Mouse (Mus musculus): ENCODE data around the gene Heatr5b. TPM values are rescaled to one million over a fixed set of nuclear protein-coding genes. Genes with fewer than 3 reads are reported as not detected.

Heatr5b gene
- polyA plus RNA-seq (2015; fragmentation: Nextera tagmentation; extraction: Ambion mirVana): 20.4 and 21.4 TPM in 2 replicates

DNA sequence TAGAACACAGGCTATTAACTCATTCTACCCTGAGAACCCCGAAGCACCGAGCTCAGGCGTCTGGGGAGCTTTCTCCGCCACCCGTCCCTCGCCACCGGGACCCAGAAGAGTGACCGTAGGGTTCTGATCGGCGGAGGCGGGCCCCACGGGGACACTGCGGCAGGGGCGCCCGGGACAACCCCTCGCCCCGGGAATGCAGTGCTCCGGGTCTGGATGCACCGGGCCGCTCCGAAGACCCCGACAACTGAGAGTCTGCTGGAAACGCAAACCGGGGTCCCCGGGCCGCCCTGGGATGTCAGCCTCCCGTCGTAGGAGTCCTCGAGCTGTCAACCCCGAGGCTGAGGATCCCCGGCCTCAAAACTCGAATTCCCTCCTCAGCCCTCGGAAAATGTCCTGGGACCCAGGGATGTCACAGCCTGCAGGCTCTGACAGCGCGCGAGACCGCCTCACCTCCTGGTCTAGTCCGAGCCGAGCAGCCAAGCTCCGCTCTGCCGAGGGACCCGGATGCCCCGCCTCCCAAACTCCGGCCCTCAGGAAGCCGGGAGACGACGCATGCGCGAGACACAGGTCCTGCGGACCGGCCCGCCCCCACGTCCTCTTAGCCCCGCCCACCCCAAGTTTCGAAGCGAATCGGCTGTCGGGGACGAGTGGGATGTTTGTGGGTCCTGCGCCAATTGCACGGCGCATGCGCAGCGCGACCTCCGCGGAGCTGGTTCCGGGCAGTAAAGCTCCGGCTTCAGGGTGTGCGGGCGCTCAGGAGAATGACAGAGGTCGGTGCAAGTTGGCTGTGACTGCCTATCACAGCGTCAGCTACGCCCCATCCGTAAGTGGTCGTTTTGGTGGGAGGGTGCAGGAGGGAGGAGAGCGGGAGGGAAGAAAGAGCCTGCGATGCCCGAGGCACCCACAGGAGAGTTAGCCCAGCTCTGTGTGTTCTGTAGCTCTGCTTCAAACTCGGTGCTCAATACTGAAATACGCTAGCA lies at the start of gene Heatr5b, which contains the start of gene Gpatch11:
Gene Heatr5b, minus strand, starts transcription at position 509 of the 980 bp plus-strand sequence.
Gene Gpatch11, plus strand, starts transcription at position 712 of the 980 bp plus-strand sequence.
- ATAC-seq (ENCODE audit: low read depth): peak; percentile 99
- under 1% methylated on average over 81 of the region's 81 CpGs for WGBS

DNA sequence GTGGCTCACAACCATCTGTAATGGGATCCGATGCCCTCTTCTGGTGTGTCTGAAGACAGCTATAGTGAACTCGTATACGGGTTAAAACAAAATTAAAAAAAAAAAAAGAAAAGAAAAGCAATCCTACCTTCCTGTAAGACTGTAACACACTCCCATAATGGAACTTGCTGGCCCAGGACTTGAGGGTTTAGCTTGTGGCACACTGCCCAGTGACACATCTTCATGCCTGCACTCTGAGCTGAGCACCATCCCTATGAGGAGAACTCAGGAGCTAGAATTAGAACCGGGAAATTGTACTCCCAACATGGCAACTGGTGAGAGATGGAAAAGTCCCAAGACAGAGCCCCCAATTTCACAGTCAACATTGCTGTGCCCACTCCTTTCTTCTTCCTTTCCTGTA lies 48.1 kb upstream of the Heatr5b start:
- no peak for ATAC-seq (ENCODE audit: low read depth)
- Histone ChIP-seq H3K27me3 (no peaks in the 10 kb centered on the region), H3K27ac (replicated peaks) (no peak overlapping the region), H3K9me3 (no peaks in the 10 kb centered on the region), H3K4me2 (no peak overlapping the region), H3K4me1 (replicated peaks) (peaks cover 15% of the 10 kb centered on the region), H3K36me3 (no peaks in the 10 kb centered on the region), H3K9ac (no peak overlapping the region), H3K4me3 (no peak overlapping the region)
- WGBS: 88% methylated on average over 4 of the region's 4 CpGs

More for the DNA sequence above, at the start of gene Heatr5b, which contains the start of gene Gpatch11:
- Histone ChIP-seq H3K36me3 (peaks cover 35% of the 10 kb centered on the region), H3K9ac (peak within 1 kb of the TSS; percentile 90), H3K4me1 (replicated peaks) (peaks cover 26% of the 10 kb centered on the region), H3K27ac (replicated peaks) (peak within 1 kb of the TSS; percentile 88), H3K27me3 (no peaks in the 10 kb centered on the region), H3K4me2 (peak within 1 kb of the TSS; percentile 88), H3K4me3 (peak within 1 kb of the TSS; percentile 89), H3K9me3 (no peaks in the 10 kb centered on the region)

DNA sequence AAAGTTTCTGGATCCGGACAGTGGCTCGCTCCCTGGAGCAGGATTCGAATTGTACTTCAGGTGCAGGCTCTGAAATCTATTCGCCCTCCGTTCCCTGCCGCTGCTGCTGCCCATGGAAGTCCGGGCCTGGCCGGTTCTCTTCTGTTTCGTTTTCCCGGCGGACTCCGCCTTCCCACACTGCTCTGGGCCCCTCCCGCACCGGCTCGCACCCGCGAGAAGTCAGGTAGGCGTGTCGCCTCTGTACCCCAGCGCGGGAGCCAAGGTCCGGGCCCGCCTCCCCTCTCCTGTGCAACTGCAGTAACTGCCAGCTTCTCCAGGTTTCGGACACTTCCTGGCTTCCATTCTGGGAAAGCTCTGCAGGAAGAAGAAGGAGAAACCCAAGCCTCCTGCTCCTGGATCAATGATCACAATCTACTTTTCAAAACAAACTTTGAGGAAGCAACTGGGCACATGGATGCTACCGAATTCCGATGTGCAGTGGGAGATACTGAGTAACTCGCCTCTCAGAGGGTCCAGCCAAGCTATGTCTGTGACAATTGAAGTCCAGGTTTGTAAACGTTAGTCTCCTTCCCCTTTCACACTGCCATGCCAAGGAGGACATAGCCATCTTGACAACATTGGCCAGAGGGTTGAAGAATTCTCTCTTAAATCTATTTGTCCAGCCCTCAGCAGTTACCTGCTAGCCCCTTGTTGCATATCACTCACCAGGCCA lies 47.4 kb upstream of the Heatr5b start, which contains the start of gene Eif2ak2:
Gene Eif2ak2, minus strand, starts transcription at position 173 of the 712 bp plus-strand sequence.
- peak within 1 kb of the TSS; percentile 43 for H3K4me3 ChIP-seq
- peak within 1 kb of the TSS; percentile 33; the same call in 1 of the 2 replicates for H3K27ac ChIP-seq (replicated peaks)
- WGBS: 3% methylated on average over 28 of the region's 28 CpGs

DNA sequence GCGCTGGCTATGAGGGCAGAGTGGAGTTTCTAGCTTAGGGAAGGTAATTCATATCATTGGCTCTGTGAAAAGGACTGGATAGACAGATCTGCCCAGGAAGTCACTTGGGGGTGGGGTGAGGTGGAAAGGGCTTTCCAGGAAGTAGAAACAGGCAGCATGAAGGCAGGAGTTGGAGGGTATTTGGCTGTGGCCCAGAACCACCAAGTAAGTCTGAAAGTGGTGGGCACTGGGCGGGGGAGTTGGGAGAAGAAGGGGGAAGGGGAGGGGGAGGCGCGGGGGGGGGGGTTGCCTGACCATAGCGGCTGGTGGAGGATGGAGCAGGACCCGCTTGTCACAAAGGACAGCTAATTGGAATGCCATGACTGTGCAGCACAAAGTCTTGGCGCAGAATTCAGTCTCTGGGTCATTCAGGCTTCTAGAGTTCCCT lies 46.7 kb upstream of the Heatr5b start:
- WGBS: 11% methylated on average over 7 of the region's 7 CpGs
- H3K27ac ChIP-seq (replicated peaks): peak overlapping the region; percentile 33; the same call in 1 of the 2 replicates
- peak; percentile 70 for ATAC-seq (ENCODE audit: low read depth)

More for the DNA sequence above, 47.4 kb upstream of the Heatr5b start, which contains the start of gene Eif2ak2:
- peak; percentile 90 for ATAC-seq (ENCODE audit: low read depth)
- Histone ChIP-seq H3K4me1 (replicated peaks) (peaks cover 15% of the 10 kb centered on the region), H3K9me3 (no peaks in the 10 kb centered on the region), H3K9ac (peak within 1 kb of the TSS; percentile 65), H3K4me2 (peak within 1 kb of the TSS; percentile 73), H3K36me3 (no peaks in the 10 kb centered on the region), H3K27me3 (no peaks in the 10 kb centered on the region)

DNA sequence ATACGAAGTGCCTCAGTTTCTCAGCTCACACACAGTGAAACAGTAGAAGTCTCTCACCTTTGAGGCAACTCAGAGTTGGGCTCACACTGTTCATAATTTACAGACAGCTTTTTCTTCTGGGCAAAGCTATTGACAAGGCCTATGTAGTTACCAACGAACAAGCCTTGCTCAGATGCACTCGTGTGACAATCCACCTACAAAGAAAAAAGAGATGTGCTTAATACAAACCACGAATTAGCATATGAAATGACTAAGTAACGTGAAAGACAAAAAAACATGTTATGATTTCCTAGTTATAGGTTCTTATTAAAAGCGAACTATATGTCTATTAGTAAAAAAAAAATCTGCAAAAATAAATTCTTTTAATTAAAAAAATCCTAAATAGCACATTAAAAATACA lies 38.7 kb upstream of the Heatr5b start:
- H3K27ac ChIP-seq (replicated peaks): no peak overlapping the region
- H3K9me3 ChIP-seq: no peaks in the 10 kb centered on the region
- H3K4me1 ChIP-seq (replicated peaks): no peaks in the 10 kb centered on the region
- ATAC-seq (ENCODE audit: low read depth): no peak
- no peaks in the 10 kb centered on the region for H3K27me3 ChIP-seq
- H3K9ac ChIP-seq: no peak overlapping the region
- no peak overlapping the region for H3K4me3 ChIP-seq
- 90% methylated on average over 6 of the region's 6 CpGs for WGBS
- no peaks in the 10 kb centered on the region for H3K36me3 ChIP-seq
- H3K4me2 ChIP-seq: no peak overlapping the region

More for the DNA sequence above, 46.7 kb upstream of the Heatr5b start:
- Histone ChIP-seq H3K36me3 (no peaks in the 10 kb centered on the region), H3K4me1 (replicated peaks) (peaks cover 15% of the 10 kb centered on the region), H3K27me3 (no peaks in the 10 kb centered on the region), H3K4me3 (peak overlapping the region; percentile 43), H3K4me2 (peak overlapping the region; percentile 73), H3K9me3 (no peaks in the 10 kb centered on the region), H3K9ac (peak overlapping the region; percentile 65)

DNA sequence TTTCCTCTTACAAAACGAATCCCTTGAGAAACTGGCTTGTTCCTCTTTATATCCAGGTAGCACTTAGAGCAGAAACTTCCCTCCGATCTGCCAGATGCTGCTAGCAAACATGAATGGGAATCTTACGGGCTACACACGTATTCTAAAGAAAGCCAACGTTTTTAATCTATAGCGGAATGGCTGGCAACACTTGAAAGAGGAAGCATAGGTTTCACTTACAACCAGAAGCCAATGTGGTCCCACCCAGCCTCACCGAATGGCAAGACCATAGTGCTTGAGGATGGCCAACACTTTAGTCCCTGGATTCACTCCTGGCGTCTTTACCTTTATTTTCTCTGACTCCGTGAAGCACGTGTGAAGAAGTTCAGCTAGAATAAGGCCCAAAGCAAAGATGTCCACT lies 21.1 kb upstream of the Heatr5b start:
- Histone ChIP-seq H3K4me3 (no peak overlapping the region), H3K4me1 (replicated peaks) (no peaks in the 10 kb centered on the region), H3K4me2 (no peak overlapping the region), H3K27me3 (no peaks in the 10 kb centered on the region), H3K9ac (no peak overlapping the region), H3K36me3 (peaks cover 20% of the 10 kb centered on the region; the same call in 1 of the 2 replicates), H3K27ac (replicated peaks) (no peak overlapping the region), H3K9me3 (no peaks in the 10 kb centered on the region)
- no peak for ATAC-seq (ENCODE audit: low read depth)
- WGBS: 90% methylated on average over 10 of the region's 10 CpGs

DNA sequence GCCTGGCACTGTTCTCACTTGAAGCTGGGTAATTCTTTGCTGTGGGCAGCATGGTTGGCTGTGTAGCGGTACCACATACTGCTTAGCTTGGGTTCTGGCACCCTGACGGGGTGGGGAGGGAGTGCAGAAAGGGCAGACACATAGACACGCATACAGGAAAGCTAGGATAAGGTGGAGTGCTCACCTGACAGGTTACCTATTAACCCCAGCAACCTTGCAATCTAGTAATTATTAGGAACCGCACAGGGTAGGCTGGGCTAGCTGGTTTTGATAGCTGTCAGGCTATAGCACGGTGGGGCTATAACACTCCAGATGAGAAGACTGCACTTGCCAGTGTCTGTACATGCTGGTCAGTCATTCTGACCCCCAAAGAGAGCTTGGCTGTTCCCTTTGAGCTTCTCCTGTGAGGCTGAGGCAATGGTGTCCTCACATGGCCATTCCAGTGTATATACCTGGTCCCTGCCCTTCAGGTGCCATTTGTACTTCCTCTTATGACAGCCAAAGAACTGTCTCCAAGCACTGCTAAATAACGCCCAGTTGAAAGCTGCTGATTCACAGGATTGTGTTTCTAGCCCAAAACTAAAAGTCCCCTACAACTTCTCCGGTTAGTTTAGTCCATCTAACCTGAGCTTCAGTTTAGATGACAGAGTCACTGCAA lies 7.2 kb upstream of the Heatr5b start:
- 94% methylated on average over 7 of the region's 7 CpGs for WGBS

DNA sequence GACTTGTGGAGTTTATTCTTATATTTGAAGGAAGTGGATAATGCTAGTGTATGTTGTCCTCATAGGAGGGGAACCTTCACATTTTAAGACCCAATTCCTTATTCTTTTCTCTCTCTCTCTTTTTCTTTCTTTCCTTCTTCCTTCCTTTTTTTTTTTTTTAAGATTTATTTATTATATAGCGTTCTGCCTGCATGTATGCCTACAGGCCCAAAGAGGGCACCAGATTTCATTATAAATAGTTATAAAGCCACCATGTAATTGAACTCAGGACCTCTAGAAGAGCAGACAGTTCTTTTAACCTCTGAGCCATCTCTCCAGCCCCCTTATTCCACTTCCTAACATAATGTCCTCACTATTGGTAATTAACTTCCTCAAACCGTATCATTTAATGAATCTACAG lies 892 bp upstream of the Heatr5b start:
- Histone ChIP-seq H3K27ac (replicated peaks) (peak overlapping the region; percentile 86), H3K4me2 (peak overlapping the region; percentile 88), H3K27me3 (no peaks in the 10 kb centered on the region), H3K4me1 (replicated peaks) (peaks cover 26% of the 10 kb centered on the region), H3K4me3 (peak overlapping the region; percentile 89), H3K9ac (peak overlapping the region; percentile 70), H3K9me3 (no peaks in the 10 kb centered on the region), H3K36me3 (peaks cover 32% of the 10 kb centered on the region)
- no peak for ATAC-seq (ENCODE audit: low read depth)
- WGBS: 32% methylated on average over 2 of the region's 2 CpGs

More for the DNA sequence above, 7.2 kb upstream of the Heatr5b start:
- Histone ChIP-seq H3K27ac (replicated peaks) (no peak overlapping the region), H3K4me3 (no peak overlapping the region), H3K4me1 (replicated peaks) (no peaks in the 10 kb centered on the region), H3K4me2 (no peak overlapping the region), H3K27me3 (no peaks in the 10 kb centered on the region), H3K9ac (no peak overlapping the region), H3K9me3 (no peaks in the 10 kb centered on the region), H3K36me3 (peaks cover 86% of the 10 kb centered on the region)
- no peak for ATAC-seq (ENCODE audit: low read depth)

DNA sequence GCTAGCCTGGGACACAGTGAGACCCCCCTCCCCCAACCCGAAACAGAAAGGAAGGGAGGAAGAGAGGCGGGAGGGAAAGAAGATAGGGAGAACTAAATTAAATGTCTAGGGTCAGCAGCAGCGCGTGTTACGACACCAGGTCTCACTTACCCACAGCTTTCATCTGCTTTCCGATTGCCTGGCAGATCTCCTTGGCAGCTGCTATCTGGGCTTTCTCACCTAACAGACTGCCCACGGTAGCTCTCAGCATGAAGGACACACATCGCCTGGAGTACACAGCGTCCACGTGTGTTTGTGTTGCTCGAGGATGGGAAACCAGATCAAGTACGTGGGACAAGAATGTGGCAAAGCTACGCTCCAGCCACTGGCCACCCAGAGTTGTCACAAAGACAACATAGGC lies 10.8 kb downstream of the Heatr5b start:
- no peak overlapping the region for H3K4me2 ChIP-seq
- WGBS: 88% methylated on average over 13 of the region's 13 CpGs
- H3K4me1 ChIP-seq (replicated peaks): no peaks in the 10 kb centered on the region
- no peak overlapping the region for H3K9ac ChIP-seq
- no peaks in the 10 kb centered on the region for H3K27me3 ChIP-seq
- H3K4me3 ChIP-seq: no peak overlapping the region
- no peaks in the 10 kb centered on the region for H3K9me3 ChIP-seq
- H3K27ac ChIP-seq (replicated peaks): no peak overlapping the region
- ATAC-seq (ENCODE audit: low read depth): no peak
- H3K36me3 ChIP-seq: peaks cover 83% of the 10 kb centered on the region

DNA sequence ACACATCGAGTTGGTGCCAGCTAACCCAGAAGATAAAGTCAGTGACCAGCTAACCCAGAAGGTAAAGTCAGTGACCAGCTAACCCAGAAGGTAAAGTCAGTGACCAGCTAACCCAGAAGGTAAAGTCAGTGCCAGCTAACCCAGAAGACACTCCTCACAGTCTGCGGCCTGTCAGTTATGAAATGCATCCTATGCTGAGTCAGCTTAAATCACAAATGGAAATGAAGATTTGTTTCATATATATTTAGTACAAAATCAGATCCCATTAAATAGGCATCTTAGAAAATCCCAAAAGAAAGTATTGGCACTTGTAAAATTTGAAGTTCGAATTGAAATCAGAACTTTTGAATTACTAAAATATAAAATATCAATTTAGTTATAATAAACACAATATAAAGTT lies 25.6 kb downstream of the Heatr5b start:
- no peaks in the 10 kb centered on the region for H3K4me1 ChIP-seq (replicated peaks)
- H3K4me3 ChIP-seq: no peak overlapping the region
- WGBS: 96% methylated on average over 3 of the region's 3 CpGs
- no peak overlapping the region for H3K4me2 ChIP-seq
- no peak overlapping the region for H3K9ac ChIP-seq
- no peak for ATAC-seq (ENCODE audit: low read depth)
- H3K27me3 ChIP-seq: no peaks in the 10 kb centered on the region
- peaks cover 58% of the 10 kb centered on the region for H3K36me3 ChIP-seq
- no peak overlapping the region for H3K27ac ChIP-seq (replicated peaks)
- H3K9me3 ChIP-seq: no peaks in the 10 kb centered on the region

DNA sequence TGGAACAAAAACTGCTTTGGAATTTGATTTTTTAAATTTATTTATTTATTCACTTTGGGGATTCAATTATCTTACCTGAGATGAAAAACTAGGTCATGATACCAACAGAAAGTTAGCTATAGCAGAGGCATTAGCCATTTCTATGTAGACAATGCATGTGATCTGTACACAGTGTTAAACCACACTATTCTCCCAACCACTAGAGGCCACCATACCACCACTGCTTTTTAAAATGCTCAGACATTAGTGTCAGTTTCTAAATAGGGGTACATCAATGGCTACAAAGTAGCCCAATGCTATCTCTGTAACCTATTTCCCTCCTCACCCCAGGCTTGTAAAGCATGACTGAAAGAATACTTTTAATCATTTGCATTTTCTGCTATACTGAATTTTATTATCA lies 26.1 kb downstream of the Heatr5b start:
- H3K9ac ChIP-seq: no peak overlapping the region
- H3K9me3 ChIP-seq: no peaks in the 10 kb centered on the region
- no peak overlapping the region for H3K4me2 ChIP-seq
- H3K36me3 ChIP-seq: peaks cover 57% of the 10 kb centered on the region
- H3K27me3 ChIP-seq: no peaks in the 10 kb centered on the region
- no peak overlapping the region for H3K27ac ChIP-seq (replicated peaks)
- H3K4me3 ChIP-seq: no peak overlapping the region
- ATAC-seq (ENCODE audit: low read depth): no peak; the same call in 1 of the 2 replicates
- H3K4me1 ChIP-seq (replicated peaks): no peaks in the 10 kb centered on the region
